Mouse (Mus musculus): ENCODE data around the gene Rundc3b. TPM values are rescaled to one million over a fixed set of nuclear protein-coding genes. Genes with fewer than 3 reads are reported as not detected.

Gene Rundc3b
- polyA plus RNA-seq, 3 experiments from 2014 or later = 2.1 to 3.8 (median 2.9) TPM

GRCm38 (mm10) chr5:8488701-8489297 is 134.0 kb downstream of the Rundc3b start:
- no peak for ATAC-seq

GRCm38 (mm10) chr5:8487989-8488700 is 134.6 kb downstream of the Rundc3b start:
- ATAC-seq = no peak

GRCm38 (mm10) chr5:8456561-8456960 is 166.2 kb downstream of the Rundc3b start:
- peak; percentile 75 for ATAC-seq

- ATAC-seq = peak; percentile 77
Observed at GRCm38 (mm10) chr5:8455565-8455964, 167.2 kb downstream of the Rundc3b start.

Other genes starting within 250 kb of the Rundc3b start
- 10 to 100 TPM in 1 of 3 experiments, 1 to 10 TPM in 2; 7.2 to 31.0 (median 8.9) TPM for gene Dbf4, start 200.2 kb downstream of the Rundc3b start, polyA plus RNA-seq (2017; shearing (Covaris generic))
- gene Slc25a40, start 200.1 kb downstream of the Rundc3b start, polyA plus RNA-seq (2017; shearing (Covaris generic)) = 10 to 100 TPM; 20.7 to 26.7 (median 26.6) TPM
- 10 to 100 TPM; 28.5 to 43.6 (median 33.0) TPM for gene Abcb1a, start 37.1 kb upstream of the Rundc3b start, polyA plus RNA-seq (2017; shearing (Covaris generic))
- gene Abcb1b, start 175.2 kb upstream of the Rundc3b start, polyA plus RNA-seq (2017; shearing (Covaris generic)) = 10 to 100 TPM; 11.1 to 15.5 (median 13.6) TPM

Data from inflammation-experienced regulatory T-cells, adult 6 months (primary cell).